Mouse (Mus musculus) bone marrow, adult 2 months (tissue): ENCODE data around the gene Ptprm. TPM values are rescaled to one million over a fixed set of nuclear protein-coding genes. Genes with fewer than 3 reads are reported as not detected.

Experiments
- H3K27ac ChIP-seq: fragments of 200-500 bp; 2 replicates; pipeline ENCODE4 v1.5.1; 2012; ENCODE audit warnings: low read depth, mild to moderate bottlenecking, control low read depth, inconsistent platforms, low read length; ENCODE audit not compliant: control insufficient read depth, poor library complexity, insufficient read depth
- H3K4me1 ChIP-seq: fragments of 200-500 bp; 2 replicates; pipeline ENCODE4 v1.6.1; 2011; ENCODE audit warnings: low read length; ENCODE audit not compliant: control insufficient read depth, insufficient read depth
- H3K4me3 ChIP-seq: fragments of 200-500 bp; replicated peaks from 2 replicates; pipeline ENCODE3; 2011; ENCODE audit warnings: mild to moderate bottlenecking, low read depth, low read length, control low read depth; ENCODE audit not compliant: control insufficient read depth
- CTCF ChIP-seq: fragments of 200-500 bp; IDR thresholded peaks from 2 replicates; pipeline ENCODE4 v1.5.1; 2011; ENCODE audit warnings: low read length, control low read depth; ENCODE audit not compliant: control insufficient read depth, insufficient read depth
- POLR2A ChIP-seq: fragments of 200-500 bp; IDR thresholded peaks from 2 replicates; pipeline ENCODE4 v1.6.1; 2011; ENCODE audit warnings: low read depth, mild to moderate bottlenecking, control low read depth, low read length, borderline replicate concordance; ENCODE audit not compliant: control insufficient read depth
- WGBS: fragments of 180-500 bp; shearing (Covaris S2); methylation state at CpG from one replicate; pipeline ENCODE4 v1.1.7; 2018; 5-methylcytosine and 5-hydroxymethylcytosine counted together
- polyA plus RNA-seq: library from polyadenylated mRNA; stranded (reverse); fragments of >200 nt; gene quantifications from 2 replicates; pipeline ENCODE4 v1.2.4, GENCODE M21; 2011; ENCODE audit warnings: low replicate concordance; ENCODE audit not compliant: missing spikeins, insufficient read depth, insufficient read length

Ptprm gene
- polyA plus RNA-seq, 1 experiment = 4.0 TPM

DNA sequence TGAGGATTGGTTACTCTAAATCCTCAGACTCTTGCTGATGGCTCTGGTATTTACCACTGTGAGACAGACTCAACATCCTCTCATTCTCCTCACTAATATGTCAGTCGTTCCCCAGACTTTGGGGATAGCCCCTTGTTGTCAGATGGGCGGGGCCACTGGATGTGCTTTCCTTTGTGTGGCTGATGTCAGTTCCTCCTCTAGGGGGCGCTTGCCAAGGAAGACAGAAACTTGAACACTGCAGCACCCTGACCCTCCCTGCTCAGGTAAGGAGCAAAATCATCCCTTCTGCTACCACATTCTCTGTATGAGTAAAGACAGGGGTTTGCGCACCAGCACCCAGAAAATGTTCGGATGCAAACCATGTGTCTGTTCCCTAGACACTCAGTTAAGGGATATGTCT is 266.7 kb downstream of the Ptprm start:
- 65% methylated on average over 5 of the region's 5 CpGs for WGBS
- no peak overlapping the region for H3K27ac ChIP-seq

DNA sequence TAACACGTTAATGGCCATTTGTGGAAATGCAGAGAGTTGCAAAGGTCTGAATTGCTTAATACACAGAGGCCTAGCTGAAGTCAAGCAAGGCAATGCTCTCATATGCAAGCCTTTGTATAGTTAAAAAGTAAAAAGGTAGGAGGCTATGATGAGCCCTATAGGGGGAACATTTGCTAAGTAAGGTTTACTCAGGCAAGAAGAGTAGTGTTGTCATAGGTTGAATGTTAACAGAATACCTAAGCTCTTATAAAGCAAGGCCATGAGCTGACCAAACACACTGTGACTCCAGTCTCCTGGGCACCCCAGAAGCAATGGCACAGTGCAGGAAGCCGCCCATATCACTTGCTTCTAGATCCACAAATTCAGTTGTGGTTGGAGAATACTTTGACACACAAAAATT is 267.4 kb downstream of the Ptprm start:
- no peaks in the 10 kb centered on the region; the same call in 1 of the 2 replicates for H3K4me1 ChIP-seq
- TF ChIP-seq CTCF (no peak), POLR2A (no peak)
- WGBS = 61% methylated on average over 2 of the region's 2 CpGs
- H3K27ac ChIP-seq = no peak overlapping the region
- no peak overlapping the region for H3K4me3 ChIP-seq

More for the DNA sequence above, 266.7 kb downstream of the Ptprm start:
- Histone ChIP-seq H3K4me3 (no peak overlapping the region), H3K4me1 (no peaks in the 10 kb centered on the region; the same call in 1 of the 2 replicates)
- no peak for TF ChIP-seq CTCF
- no peak for TF ChIP-seq POLR2A

DNA sequence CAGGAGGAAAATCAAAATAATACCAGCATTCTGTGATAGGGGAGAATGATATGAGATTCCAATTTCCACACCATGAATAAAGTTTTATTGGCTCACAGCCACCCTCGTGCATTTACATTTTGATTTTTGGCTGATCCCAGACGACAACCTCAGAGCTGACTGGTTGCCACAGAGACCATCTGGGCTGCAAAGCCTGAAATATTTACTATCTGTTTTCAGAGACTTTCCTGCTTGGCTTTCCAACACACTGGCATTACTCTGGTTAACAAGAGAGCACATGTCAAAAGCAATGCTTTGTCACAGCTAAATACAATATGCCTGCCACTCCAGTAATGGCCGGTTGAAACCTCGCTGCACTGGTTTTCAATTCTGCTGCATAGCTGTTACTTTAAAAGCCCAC is 269.8 kb downstream of the Ptprm start:
- Histone ChIP-seq H3K4me3 (no peak overlapping the region), H3K4me1 (no peaks in the 10 kb centered on the region; the same call in 1 of the 2 replicates), H3K27ac (no peak overlapping the region)
- TF ChIP-seq CTCF = no peak
- no peak for TF ChIP-seq POLR2A
- 72% methylated on average over 4 of the region's 4 CpGs for WGBS

DNA sequence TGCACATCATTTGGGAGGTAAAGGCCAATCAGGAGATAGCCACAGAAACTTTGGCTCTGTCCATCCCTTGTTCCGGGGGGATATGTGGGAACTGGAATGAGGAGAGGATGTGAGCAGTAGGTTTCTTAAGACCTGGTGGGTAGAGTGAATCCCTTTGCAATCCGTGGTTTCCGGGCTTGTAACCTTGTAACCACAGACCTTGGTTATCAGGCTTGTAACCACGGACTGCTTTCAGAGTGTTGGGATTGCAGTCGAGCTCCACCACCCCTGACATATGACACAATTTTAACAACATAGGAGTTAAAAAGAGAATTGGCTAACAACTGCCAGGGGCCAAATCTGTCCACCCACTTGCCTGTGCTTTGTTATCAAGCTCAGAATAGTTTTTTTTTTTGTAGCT is 270.2 kb downstream of the Ptprm start:
- H3K4me1 ChIP-seq = no peaks in the 10 kb centered on the region; the same call in 1 of the 2 replicates
- no peak overlapping the region for H3K27ac ChIP-seq
- WGBS = 27% methylated on average over 5 of the region's 5 CpGs
- H3K4me3 ChIP-seq = no peak overlapping the region
- TF ChIP-seq POLR2A (no peak), CTCF (no peak)

DNA sequence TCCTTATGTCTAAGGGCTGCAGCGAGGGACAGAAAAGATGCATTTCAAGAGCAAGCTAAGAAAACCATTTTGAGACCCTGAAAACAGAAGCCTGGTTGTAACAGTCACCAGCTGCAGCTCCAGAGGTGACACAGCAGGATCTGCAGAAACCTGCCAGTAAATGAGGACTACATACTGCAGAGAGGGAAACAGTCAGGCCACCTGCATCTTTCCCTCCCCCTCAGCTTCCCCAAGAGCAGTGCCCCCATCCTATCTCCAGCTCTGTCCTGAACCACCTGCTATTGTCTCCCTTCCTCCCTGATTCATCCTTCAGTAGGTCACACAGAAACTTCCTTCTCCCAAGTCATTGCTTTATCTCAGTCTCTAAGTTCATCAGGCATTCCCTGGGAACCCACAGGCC is 274.7 kb downstream of the Ptprm start:
- TF ChIP-seq CTCF = no peak
- TF ChIP-seq POLR2A = no peak
- H3K4me3 ChIP-seq = no peak overlapping the region
- H3K27ac ChIP-seq = no peak overlapping the region
- no peaks in the 10 kb centered on the region for H3K4me1 ChIP-seq
- 57% methylated on average over 1 of the region's 1 CpGs for WGBS

DNA sequence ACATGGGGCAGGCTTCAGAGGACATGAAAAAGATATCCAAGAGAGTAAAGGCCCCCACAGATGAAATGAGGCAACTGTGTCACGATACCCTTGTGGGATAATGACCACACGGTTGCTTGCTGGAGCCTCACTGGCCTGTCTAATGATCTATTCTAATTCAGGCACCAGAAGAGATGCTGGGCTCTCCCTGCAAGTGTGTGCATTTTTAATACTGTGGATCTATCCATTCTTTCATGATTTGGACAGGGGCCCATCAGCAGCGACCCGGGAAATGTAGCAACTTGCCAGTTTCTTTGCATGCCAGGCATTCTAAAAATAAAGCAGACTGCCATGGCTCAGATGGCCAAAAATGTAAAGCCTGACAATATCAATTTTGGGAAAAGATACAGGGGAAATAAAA is 280.7 kb downstream of the Ptprm start:
- no peak overlapping the region for H3K4me3 ChIP-seq
- no peaks in the 10 kb centered on the region for H3K4me1 ChIP-seq
- TF ChIP-seq POLR2A (no peak), CTCF (no peak)
- no peak overlapping the region for H3K27ac ChIP-seq
- WGBS = 79% methylated on average over 4 of the region's 4 CpGs

DNA sequence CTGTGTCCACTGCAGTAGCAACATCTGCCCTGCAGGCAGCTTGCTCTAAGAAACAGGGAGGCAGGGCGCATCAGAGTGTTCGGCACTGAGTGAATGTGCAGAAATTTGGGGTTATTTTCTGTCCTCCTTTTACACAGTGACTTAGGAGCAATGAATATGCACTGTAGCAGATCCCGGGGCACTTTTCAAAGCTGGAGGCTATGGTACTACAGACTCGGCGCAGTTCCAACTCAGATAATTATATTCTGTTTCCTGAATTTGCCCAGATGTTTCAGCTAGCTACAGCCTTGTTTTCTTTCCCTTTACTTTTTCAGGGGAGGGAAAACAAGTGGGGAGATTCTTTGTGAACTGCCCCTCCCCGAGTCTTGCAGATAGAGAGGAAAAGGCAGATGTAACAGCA is 281.1 kb downstream of the Ptprm start:
- WGBS = 71% methylated on average over 6 of the region's 6 CpGs
- Histone ChIP-seq H3K4me1 (no peaks in the 10 kb centered on the region), H3K4me3 (no peak overlapping the region), H3K27ac (no peak overlapping the region)
- TF ChIP-seq CTCF = no peak
- no peak for TF ChIP-seq POLR2A

DNA sequence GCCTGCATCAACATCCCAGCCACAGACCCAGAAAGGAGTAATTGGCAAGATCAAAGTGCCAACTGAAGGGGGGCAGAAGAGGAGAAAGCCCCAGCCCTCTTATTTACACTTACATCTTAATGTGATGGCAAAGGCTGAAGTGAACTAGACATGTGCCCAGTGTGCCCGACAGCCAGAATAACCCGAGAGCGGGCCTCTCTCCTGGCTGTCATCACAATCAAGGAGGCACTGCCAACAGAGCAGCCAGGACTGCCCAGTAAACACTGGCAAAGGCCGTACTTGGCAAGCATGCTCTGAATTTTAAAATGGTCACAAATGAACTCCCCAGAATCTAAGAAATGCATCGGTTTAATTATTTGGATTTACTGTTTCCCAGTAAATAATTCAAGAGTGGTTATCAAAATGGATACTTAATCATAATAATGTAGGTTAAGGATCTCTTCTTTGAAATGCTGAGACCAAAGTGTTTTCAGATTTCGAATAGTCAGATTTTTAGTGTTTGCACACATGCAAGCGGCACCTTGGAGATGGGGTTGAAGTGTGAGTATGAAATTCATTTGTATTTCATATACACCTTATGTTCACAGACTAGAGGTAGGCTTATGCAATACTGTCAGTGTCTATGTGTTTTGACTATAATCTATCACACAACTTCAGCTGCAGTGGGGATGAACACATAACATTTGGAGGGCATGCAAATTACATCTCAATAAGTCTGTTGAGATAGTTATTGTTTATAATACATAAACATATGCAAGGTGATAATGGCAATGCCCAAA is 282.8 kb downstream of the Ptprm start:
- no peak for TF ChIP-seq CTCF
- TF ChIP-seq POLR2A = no peak
- Histone ChIP-seq H3K4me1 (no peaks in the 10 kb centered on the region), H3K27ac (no peak overlapping the region), H3K4me3 (no peak overlapping the region)
- WGBS = 84% methylated on average over 7 of the region's 7 CpGs
